ENCODE assay signal across 8 mouse cellular contexts in genomic region chr11:67586231-67586994, GRCm38 (mm10).
DNase-seq lines count a peak whose midpoint lies in the region; ATAC-seq lines count a peak whose summit lies in the region.

No protein-coding gene starts in this region.

- no peaks in the 10 kb centered on the region for H3K27me3 ChIP-seq in neural tube, embryonic 13.5 days
- no peaks in the 10 kb centered on the region for H3K27me3 ChIP-seq in embryonic facial prominence, embryonic 15.5 days
- H3K27me3 ChIP-seq in intestine, embryonic 15.5 days (replicated peaks) = no peaks in the 10 kb centered on the region
- H3K27me3 ChIP-seq in midbrain, embryonic 13.5 days = no peaks in the 10 kb centered on the region

- no peaks in the 10 kb centered on the region for H3K9me3 ChIP-seq in neural tube, embryonic 13.5 days
- H3K9me3 ChIP-seq in embryonic facial prominence, embryonic 15.5 days (replicated peaks) = no peaks in the 10 kb centered on the region
- H3K9me3 ChIP-seq in intestine, embryonic 15.5 days = no peaks in the 10 kb centered on the region
- no peaks in the 10 kb centered on the region for H3K9me3 ChIP-seq in midbrain, embryonic 13.5 days

- no peak overlapping the region for H3K4me2 ChIP-seq in neural tube, embryonic 13.5 days
- no peak overlapping the region for H3K4me2 ChIP-seq in embryonic facial prominence, embryonic 15.5 days (replicated peaks)
- no peak overlapping the region for H3K4me2 ChIP-seq in intestine, embryonic 15.5 days (replicated peaks)
- H3K4me2 ChIP-seq in midbrain, embryonic 13.5 days (replicated peaks) = no peak overlapping the region

- H3K9ac ChIP-seq in neural tube, embryonic 13.5 days = no peak overlapping the region
- no peak overlapping the region for H3K9ac ChIP-seq in embryonic facial prominence, embryonic 15.5 days
- no peak overlapping the region for H3K9ac ChIP-seq in intestine, embryonic 15.5 days
- H3K9ac ChIP-seq in midbrain, embryonic 13.5 days (replicated peaks) = no peak overlapping the region

- no peak overlapping the region for H3K4me3 ChIP-seq in neural tube, embryonic 13.5 days
- H3K4me3 ChIP-seq in embryonic facial prominence, embryonic 15.5 days (replicated peaks) = no peak overlapping the region
- no peak overlapping the region for H3K4me3 ChIP-seq in intestine, embryonic 15.5 days (replicated peaks)
- no peak overlapping the region for H3K4me3 ChIP-seq in midbrain, embryonic 13.5 days (replicated peaks)

- no peak overlapping the region; the same call in 1 of the 2 replicates for H3K27ac ChIP-seq in neural tube, embryonic 13.5 days (replicated peaks)
- 0 out of 2 replicates have a peak overlapping the region, but pooled peaks have one; percentile 24 for H3K27ac ChIP-seq in embryonic facial prominence, embryonic 15.5 days (replicated peaks)
- H3K27ac ChIP-seq in intestine, embryonic 15.5 days = 0 out of 2 replicates have a peak overlapping the region, but pooled peaks have one; percentile 2
- no peak overlapping the region for H3K27ac ChIP-seq in midbrain, embryonic 13.5 days

- ATAC-seq in neural tube, embryonic 13.5 days (ENCODE audit: low read depth) = peak; percentile 43; the same call in 1 of the 2 replicates
- no peak for ATAC-seq in embryonic facial prominence, embryonic 15.5 days (ENCODE audit: insufficient number of reproducible peaks, low FRiP score, low TSS enrichment, low read depth)
- peak; percentile 52; the same call in 1 of the 2 replicates for ATAC-seq in intestine, embryonic 15.5 days
- ATAC-seq in midbrain, embryonic 13.5 days = no peak

- H3K4me1 ChIP-seq in neural tube, embryonic 13.5 days (replicated peaks) = peaks cover 2% of the 10 kb centered on the region; the same call in 1 of the 2 replicates
- peaks cover 22% of the 10 kb centered on the region for H3K4me1 ChIP-seq in embryonic facial prominence, embryonic 15.5 days
- H3K4me1 ChIP-seq in intestine, embryonic 15.5 days (replicated peaks) = no peaks in the 10 kb centered on the region
- H3K4me1 ChIP-seq in midbrain, embryonic 13.5 days (replicated peaks) = peaks cover 13% of the 10 kb centered on the region; the same call in 1 of the 2 replicates

- no peak for DNase-seq in neural tube, embryonic 10.5 days (ENCODE audit: extremely low spot score, low spot score)
- DNase-seq in ovary, postnatal 36 days (ENCODE audit: low spot score) = peak; percentile 69
- no peak for DNase-seq in left cerebral cortex, postnatal 14 days (ENCODE audit: low spot score in 2 of 2)
- DNase-seq in right cerebral cortex, postnatal 25 days = no peak

- WGBS in neural tube, embryonic 13.5 days = 68% methylated on average over 3 of the region's 3 CpGs
- WGBS in embryonic facial prominence, embryonic 15.5 days = 43% methylated on average over 3 of the region's 3 CpGs
- 71% methylated on average over 3 of the region's 3 CpGs for WGBS in intestine, embryonic 15.5 days
- 53% methylated on average over 3 of the region's 3 CpGs for WGBS in midbrain, embryonic 13.5 days

- no peaks in the 10 kb centered on the region for H3K36me3 ChIP-seq in neural tube, embryonic 13.5 days
- H3K36me3 ChIP-seq in embryonic facial prominence, embryonic 15.5 days = no peaks in the 10 kb centered on the region
- no peaks in the 10 kb centered on the region for H3K36me3 ChIP-seq in intestine, embryonic 15.5 days
- H3K36me3 ChIP-seq in midbrain, embryonic 13.5 days = no peaks in the 10 kb centered on the region

- intact Hi-C loops in left cerebral cortex, postnatal 14 days (cut with DNase I) = no loop called here

Comparison
In these comparisons a context has a peak if more than half of its experiments do, and no peak if none do; other contexts are left out.
1. ATAC-seq: peak in neural tube, embryonic 13.5 days (single experiment) and intestine, embryonic 15.5 days (single experiment); none in embryonic facial prominence, embryonic 15.5 days (single experiment) and midbrain, embryonic 13.5 days (single experiment).
2. H3K27ac ChIP-seq: peak in embryonic facial prominence, embryonic 15.5 days (single experiment) and intestine, embryonic 15.5 days (single experiment); none in neural tube, embryonic 13.5 days (single experiment) and midbrain, embryonic 13.5 days (single experiment).